Mouse (Mus musculus) ES-E14 (cell line): Measurements from ENCODE around the gene Sdr9c7. TPM values are rescaled to one million over a fixed set of nuclear protein-coding genes. Genes with fewer than 3 reads are reported as not detected.

Experiments
- DNase-seq: peaks from one replicate; pipeline ENCODE4 v3.0.0-alpha.2; 2013; ENCODE audit warnings: low read depth, low spot score
- H3K27ac ChIP-seq: 2 replicates; pipeline ENCODE4 v1.5.1; 2012; ENCODE audit warnings: low read depth, mild to moderate bottlenecking, low read length, moderate library complexity, mixed read lengths; ENCODE audit not compliant: poor library complexity, insufficient read depth, severe bottlenecking
- H3K36me3 ChIP-seq: 2 replicates; pipeline ENCODE4 v1.6.1; 2012; ENCODE audit warnings: mild to moderate bottlenecking, low read length, moderate library complexity, mixed read lengths; ENCODE audit not compliant: control insufficient read depth, poor library complexity, insufficient read depth, severe bottlenecking
- H3K4me1 ChIP-seq, 2 experiments: fragments of 150-350 bp in 1 of 2; sonication (generic) in 1 of 2; 2 replicates each; pipeline ENCODE4 v1.6.1; 2012; ENCODE audit warnings: low read length in 2 of 2, mild to moderate bottlenecking in 1 of 2, mixed read lengths in 1 of 2; ENCODE audit not compliant: control insufficient read depth in 2 of 2, insufficient read depth in 2 of 2, poor library complexity in 1 of 2
- H3K4me3 ChIP-seq, 2 experiments: fragments of 150-350 bp in 1 of 2; sonication (generic) in 1 of 2; 2 replicates each; pipeline ENCODE4 v1.5.1; 2012; ENCODE audit warnings: low read length in 2 of 2, low read depth in 1 of 2, mild to moderate bottlenecking in 1 of 2, mixed read lengths in 1 of 2; ENCODE audit not compliant: insufficient read depth in 1 of 2, poor library complexity in 1 of 2, severe bottlenecking in 1 of 2
- H3K9ac ChIP-seq: 2 replicates; pipeline ENCODE4 v1.6.1; 2012; ENCODE audit warnings: low read depth, mild to moderate bottlenecking, low read length, mixed read lengths; ENCODE audit not compliant: poor library complexity, insufficient read depth, severe bottlenecking
- H3K9me3 ChIP-seq: fragments of 150-350 bp; sonication (generic); 2 replicates; pipeline ENCODE4 v1.6.1; 2012; ENCODE audit warnings: low read depth, mild to moderate bottlenecking, low read length; ENCODE audit not compliant: control insufficient read depth, insufficient read depth
- CHD2 ChIP-seq: IDR thresholded peaks from 2 replicates; pipeline ENCODE4 v1.6.1; 2014; ENCODE audit warnings: mild to moderate bottlenecking, low read depth, low read length, inconsistent platforms
- HCFC1 ChIP-seq: IDR thresholded peaks from 2 replicates; pipeline ENCODE4 v1.6.1; 2012; ENCODE audit warnings: low read length, inconsistent platforms, borderline replicate concordance; ENCODE audit not compliant: insufficient read depth
- MAFK ChIP-seq: IDR thresholded peaks from 2 replicates; pipeline ENCODE4 v1.6.1; 2014; ENCODE audit warnings: mild to moderate bottlenecking, low read depth, low read length, inconsistent platforms; ENCODE audit not compliant: insufficient read depth
- ZC3H11A ChIP-seq: IDR thresholded peaks from 2 replicates; pipeline ENCODE4 v1.6.1; 2012; ENCODE audit warnings: low read depth, mild to moderate bottlenecking, inconsistent platforms, low read length, borderline replicate concordance
- ZNF384 ChIP-seq: IDR thresholded peaks from 2 replicates; pipeline ENCODE4 v1.6.1; 2012; ENCODE audit warnings: low read depth, low read length, inconsistent platforms
- in situ Hi-C, 2 experiments: fragments of 600-800 bp; cut with MboI; formaldehyde crosslinking; loops; one replicate each; pipeline ENCODE4 v1.15.1; 2025; ENCODE audit warnings: low sequenced_read_pairs in 2 of 2, inconsistent platforms in 1 of 2; ENCODE audit not compliant: unreplicated experiment in 2 of 2
- total RNA-seq: library from RNA; depleted of rRNA; stranded (reverse); fragments of 300-350 nt; gene quantifications from 2 replicates; pipeline ENCODE4 v1.2.3, GENCODE M21; 2012

The Sdr9c7 gene
- total RNA-seq, 1 experiment = 0.27 TPM

DNA sequence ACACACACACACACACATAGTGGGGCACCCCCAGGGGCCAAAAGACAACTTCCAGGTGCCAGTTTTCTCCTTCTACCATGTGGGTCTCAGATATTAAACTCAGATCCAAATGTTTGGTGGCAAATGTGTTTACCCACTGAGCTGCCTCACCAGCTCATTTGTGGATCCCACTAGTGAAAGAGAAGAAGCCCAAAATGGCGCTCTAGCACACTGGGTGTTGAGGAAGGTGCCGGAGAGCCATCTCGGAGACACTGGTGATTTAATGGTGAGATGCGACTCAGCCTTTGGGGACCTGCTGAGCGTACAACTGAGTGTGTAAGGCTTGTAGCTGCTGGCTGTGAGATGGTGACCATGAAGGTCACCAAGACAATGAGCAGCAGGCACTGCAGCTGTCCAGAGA is 19.3 kb downstream of the Sdr9c7 start:
- no peaks in the 10 kb centered on the region for H3K4me1 ChIP-seq
- in situ Hi-C loops = no loop called here
- no peak overlapping the region for H3K4me3 ChIP-seq
- no peak overlapping the region for H3K27ac ChIP-seq
- no peak for DNase-seq
- TF ChIP-seq HCFC1 (no peak), CHD2 (no peak)
- no peaks in the 10 kb centered on the region for H3K9me3 ChIP-seq
- no peaks in the 10 kb centered on the region for H3K36me3 ChIP-seq
- no peak overlapping the region for H3K9ac ChIP-seq

DNA sequence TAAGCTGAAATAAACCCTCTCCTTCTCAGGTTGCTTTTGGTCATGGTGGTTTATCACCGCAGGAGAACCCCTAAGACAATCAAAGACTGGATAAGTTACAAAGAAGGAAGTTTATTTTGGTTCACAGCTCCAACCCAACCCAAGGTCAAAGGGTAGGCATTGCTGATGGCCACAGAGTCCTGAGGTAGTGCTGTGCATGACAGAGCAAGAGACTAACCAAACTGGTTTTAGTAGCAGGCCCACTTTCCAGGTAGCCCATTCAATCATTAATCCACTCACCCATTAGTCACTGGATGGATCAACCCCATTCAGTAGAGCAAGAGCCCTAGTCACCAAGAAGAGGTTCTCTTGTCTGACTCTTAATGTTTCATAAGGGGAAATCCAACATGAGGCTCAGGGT is 23.9 kb downstream of the Sdr9c7 start:
- 0 out of 4 replicates have a peak, but pooled peaks cover 0 to 2% of the 10 kb centered on the region in 2 experiments for H3K4me1 ChIP-seq
- H3K4me3 ChIP-seq = no peak overlapping the region
- no peaks in the 10 kb centered on the region for H3K36me3 ChIP-seq
- no peak for TF ChIP-seq MAFK
- TF ChIP-seq ZNF384 = no peak
- TF ChIP-seq ZC3H11A = no peak
- no peak for TF ChIP-seq HCFC1
- no peak for TF ChIP-seq CHD2
- H3K9me3 ChIP-seq = no peaks in the 10 kb centered on the region
- no peak overlapping the region for H3K9ac ChIP-seq
- no peak overlapping the region for H3K27ac ChIP-seq
- in situ Hi-C loops = no loop called here
- DNase-seq = no peak

DNA sequence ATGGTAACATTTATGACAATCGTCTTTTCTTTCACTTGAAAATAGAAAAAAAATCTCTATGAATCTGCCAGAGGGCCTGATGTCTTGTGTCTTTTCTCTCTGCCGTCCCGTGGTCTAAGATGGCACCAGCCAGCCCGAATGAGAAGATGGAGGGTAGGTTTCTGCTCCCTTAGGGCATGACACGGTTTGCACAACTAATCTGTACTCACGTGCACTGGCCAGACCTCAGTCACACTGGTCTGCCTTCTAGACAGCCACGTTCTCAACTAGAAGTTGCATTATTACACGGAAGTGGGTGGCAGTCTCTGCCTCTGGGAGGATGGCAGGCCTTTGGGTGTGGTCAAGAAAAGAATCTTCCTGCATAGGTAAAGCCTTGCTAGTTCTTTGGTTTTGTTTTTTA is 24.7 kb downstream of the Sdr9c7 start:
- in situ Hi-C loops = no loop called here
- DNase-seq = no peak
- Histone ChIP-seq H3K27ac (no peak overlapping the region), H3K4me1 (0 out of 4 replicates have a peak, but pooled peaks cover 0 to 2% of the 10 kb centered on the region in 2 experiments), H3K9ac (no peak overlapping the region), H3K4me3 (no peak overlapping the region), H3K9me3 (no peaks in the 10 kb centered on the region), H3K36me3 (no peaks in the 10 kb centered on the region)
- no peak for TF ChIP-seq HCFC1

DNA sequence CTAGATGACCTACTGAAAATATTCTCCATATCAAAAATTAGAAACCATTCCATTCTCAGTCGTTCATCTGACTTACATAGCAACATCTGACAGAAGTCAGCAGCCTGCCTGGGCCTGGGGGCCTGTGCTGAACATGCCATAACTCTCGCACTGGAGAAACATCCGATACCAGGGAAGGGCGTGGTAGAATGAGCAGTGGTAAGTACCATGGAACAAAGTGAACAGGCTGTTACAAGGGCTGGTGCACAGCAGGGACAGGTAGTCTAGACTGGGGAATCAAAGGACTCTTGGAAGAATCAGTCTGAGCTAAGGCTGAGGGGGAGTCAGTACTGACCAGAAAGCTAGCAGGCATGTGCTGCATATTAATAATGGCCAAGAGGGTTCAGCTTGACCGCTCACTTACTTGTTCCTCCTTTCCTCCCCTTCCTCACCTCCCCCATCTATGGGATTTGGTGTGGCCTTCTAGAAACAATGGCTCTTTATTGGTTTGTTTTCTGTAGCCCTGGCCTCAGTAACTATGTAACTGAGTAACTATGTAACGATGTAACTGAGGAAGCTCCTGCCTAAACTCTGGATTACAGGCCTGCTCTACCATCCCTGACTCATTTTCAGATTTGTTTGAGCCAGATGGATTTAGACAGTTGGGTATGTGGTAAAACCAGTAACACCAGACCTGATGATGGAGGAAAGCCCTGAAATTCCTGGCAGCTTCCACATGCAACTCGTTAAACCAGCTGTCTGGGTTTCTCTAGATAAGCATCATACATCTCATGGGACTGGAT is 26.5 kb downstream of the Sdr9c7 start:
- no peak for DNase-seq
- Histone ChIP-seq H3K9me3 (no peaks in the 10 kb centered on the region), H3K9ac (no peak overlapping the region), H3K4me3 (no peak overlapping the region), H3K4me1 (0 out of 4 replicates have a peak, but pooled peaks cover 0 to 2% of the 10 kb centered on the region in 2 experiments), H3K27ac (no peak overlapping the region), H3K36me3 (no peaks in the 10 kb centered on the region)
- in situ Hi-C loops = no loop called here
- no peak for TF ChIP-seq ZNF384

DNA sequence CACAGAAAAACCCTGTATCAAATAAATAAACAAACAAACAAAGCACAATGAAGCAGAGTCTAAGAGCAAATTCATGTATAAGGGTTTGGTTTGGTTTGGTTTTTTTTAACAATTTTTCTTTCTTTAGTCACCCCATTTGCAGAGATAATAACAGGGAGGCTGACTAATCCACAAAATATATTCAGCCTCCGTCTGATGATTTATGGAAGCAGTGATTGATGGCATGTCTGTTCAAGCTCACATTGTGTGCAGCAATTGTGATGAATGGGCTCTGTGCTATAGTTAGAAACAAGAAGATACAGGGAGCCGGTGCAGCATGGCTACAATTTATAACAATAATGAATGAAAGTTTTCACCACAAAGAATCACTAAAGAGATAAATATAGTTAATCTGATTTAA is 29.4 kb downstream of the Sdr9c7 start:
- TF ChIP-seq MAFK (no peak), ZNF384 (no peak), CHD2 (no peak), HCFC1 (no peak), ZC3H11A (no peak)
- no peak overlapping the region for H3K27ac ChIP-seq
- no peak overlapping the region for H3K9ac ChIP-seq
- in situ Hi-C loops = no loop called here
- H3K36me3 ChIP-seq = no peaks in the 10 kb centered on the region
- H3K4me3 ChIP-seq = no peak overlapping the region
- H3K4me1 ChIP-seq = 0 out of 4 replicates have a peak, but pooled peaks cover 0 to 2% of the 10 kb centered on the region in 2 experiments
- no peaks in the 10 kb centered on the region for H3K9me3 ChIP-seq
- no peak for DNase-seq
